Mouse (Mus musculus) stomach, postnatal 0 days (tissue): ENCODE data around the gene Fcmr. TPM values are rescaled to one million over a fixed set of nuclear protein-coding genes. Genes with fewer than 3 reads are reported as not detected.

Experiments
- ATAC-seq: fragments of 200-750 bp; cut with Nextera tagmentation; 2 replicates; pipeline ENCODE4 v1.8.0; 2017; ENCODE audit not compliant: low FRiP score, low TSS enrichment
- DNase-seq: peaks from one replicate; pipeline ENCODE4 v3.0.0-alpha.2; 2016; ENCODE audit warnings: low spot score
- H3K27ac ChIP-seq: fragments of 300-500 bp; sonication (generic); replicated peaks from 2 replicates; pipeline ENCODE4 v1.5.1; 2014; ENCODE audit warnings: mild to moderate bottlenecking, control low read depth
- H3K27me3 ChIP-seq: fragments of 300-500 bp; sonication (generic); 2 replicates; pipeline ENCODE4 v1.6.1; 2014; ENCODE audit warnings: low read length; ENCODE audit not compliant: control insufficient read depth, insufficient read depth
- H3K36me3 ChIP-seq: fragments of 300-500 bp; sonication (generic); 2 replicates; pipeline ENCODE4 v1.6.1; 2014; ENCODE audit warnings: low read length, mixed read lengths; ENCODE audit not compliant: control insufficient read depth, insufficient read depth
- H3K4me1 ChIP-seq: fragments of 300-500 bp; sonication (generic); replicated peaks from 2 replicates; pipeline ENCODE4 v1.6.1; 2014; ENCODE audit warnings: antibody characterized with exemption; ENCODE audit not compliant: control insufficient read depth, insufficient read depth
- H3K4me2 ChIP-seq: fragments of 300-500 bp; sonication (generic); replicated peaks from 2 replicates; pipeline ENCODE4 v1.6.1; 2014; ENCODE audit warnings: low read depth, mild to moderate bottlenecking, control low read depth, moderate library complexity
- H3K4me3 ChIP-seq: fragments of 300-500 bp; sonication (generic); 2 replicates; pipeline ENCODE4 v1.5.1; 2014; ENCODE audit warnings: low read depth, low read length, control low read depth
- H3K9ac ChIP-seq: fragments of 300-500 bp; sonication (generic); 2 replicates; pipeline ENCODE4 v1.6.1; 2014; ENCODE audit warnings: mild to moderate bottlenecking, low read length, control low read depth, mixed read lengths
- H3K9me3 ChIP-seq: fragments of 300-500 bp; sonication (generic); 2 replicates; pipeline ENCODE4 v1.6.1; 2016; ENCODE audit warnings: low read length; ENCODE audit not compliant: control insufficient read depth
- CTCF ChIP-seq: IDR thresholded peaks from 2 replicates; pipeline ENCODE4 v1.5.1; 2016; ENCODE audit warnings: antibody characterized with exemption, low read depth, mild to moderate bottlenecking, moderate library complexity
- EP300 ChIP-seq: optimal IDR thresholded peaks from 2 replicates; pipeline ENCODE3; 2016; ENCODE audit warnings: antibody characterized with exemption
- WGBS: fragments of 180-500 bp; shearing (Covaris S2); extraction: QIAGEN DNeasy Blood & Tissue Kit; methylation state at CpG from one replicate; pipeline ENCODE4 v1.1.7; 2014; 5-methylcytosine and 5-hydroxymethylcytosine counted together
- polyA plus RNA-seq: library from polyadenylated mRNA; unstranded; fragments of >200 nt; fragmentation: Nextera tagmentation; extraction: Ambion mirVana; gene quantifications from 2 replicates; pipeline ENCODE4 v1.2.1, GENCODE M21; 2015

Gene Fcmr
- polyA plus RNA-seq, result 0.08 TPM in 1 of 2 replicates, not detected in the other

GRCm38 (mm10) chr1:130865541-130866221, at the start of gene Fcmr:
Gene Fcmr, plus strand, starts transcription at chr1:130865669.
- no peak for ATAC-seq
- WGBS, result 75% methylated on average over 7 of the region's 7 CpGs
- H3K4me3 ChIP-seq, result no peak within 1 kb of the TSS

DNA sequence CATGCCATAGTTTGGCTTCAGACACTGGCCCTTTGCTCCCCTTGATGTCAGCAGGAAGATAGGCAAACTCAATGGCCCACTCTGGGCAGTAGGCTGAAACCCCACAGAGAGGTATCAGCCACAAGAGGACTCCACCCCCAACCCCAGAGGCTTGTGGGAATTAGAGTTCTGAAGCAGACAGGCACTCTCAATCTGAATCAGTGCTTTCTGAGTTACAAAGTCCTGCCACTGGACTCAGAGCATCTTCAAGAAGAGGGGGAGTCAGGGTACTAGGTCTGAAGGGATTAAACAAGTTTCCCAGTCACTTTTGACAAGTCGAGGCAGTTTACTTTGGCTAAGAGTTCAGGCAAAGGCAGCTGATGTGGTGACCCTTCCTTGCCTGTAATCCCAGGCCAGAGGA, 45.7 kb upstream of the Fcmr start:
- Histone ChIP-seq H3K4me3 (no peak overlapping the region), H3K27ac (peak overlapping the region; percentile 49; the same call in 1 of the 2 replicates), H3K4me1 (no peaks in the 10 kb centered on the region), H3K27me3 (no peaks in the 10 kb centered on the region), H3K9me3 (no peaks in the 10 kb centered on the region), H3K36me3 (no peaks in the 10 kb centered on the region), H3K4me2 (no peak overlapping the region), H3K9ac (no peak overlapping the region)
- ATAC-seq, result no peak
- 69% methylated on average over 1 of the region's 1 CpGs for WGBS
- no peak for TF ChIP-seq EP300
- TF ChIP-seq CTCF, result no peak
- no peak for DNase-seq

More at GRCm38 (mm10) chr1:130865541-130866221, at the start of gene Fcmr:
- no peak for DNase-seq
- no peak for TF ChIP-seq CTCF
- TF ChIP-seq EP300, result no peak
- H3K9ac ChIP-seq, result no peak within 1 kb of the TSS
- H3K4me1 ChIP-seq, result no peaks in the 10 kb centered on the region
- H3K27ac ChIP-seq, result no peak within 1 kb of the TSS
- H3K4me2 ChIP-seq, result no peak within 1 kb of the TSS
- no peaks in the 10 kb centered on the region for H3K9me3 ChIP-seq
- no peaks in the 10 kb centered on the region for H3K27me3 ChIP-seq
- H3K36me3 ChIP-seq, result no peaks in the 10 kb centered on the region

DNA sequence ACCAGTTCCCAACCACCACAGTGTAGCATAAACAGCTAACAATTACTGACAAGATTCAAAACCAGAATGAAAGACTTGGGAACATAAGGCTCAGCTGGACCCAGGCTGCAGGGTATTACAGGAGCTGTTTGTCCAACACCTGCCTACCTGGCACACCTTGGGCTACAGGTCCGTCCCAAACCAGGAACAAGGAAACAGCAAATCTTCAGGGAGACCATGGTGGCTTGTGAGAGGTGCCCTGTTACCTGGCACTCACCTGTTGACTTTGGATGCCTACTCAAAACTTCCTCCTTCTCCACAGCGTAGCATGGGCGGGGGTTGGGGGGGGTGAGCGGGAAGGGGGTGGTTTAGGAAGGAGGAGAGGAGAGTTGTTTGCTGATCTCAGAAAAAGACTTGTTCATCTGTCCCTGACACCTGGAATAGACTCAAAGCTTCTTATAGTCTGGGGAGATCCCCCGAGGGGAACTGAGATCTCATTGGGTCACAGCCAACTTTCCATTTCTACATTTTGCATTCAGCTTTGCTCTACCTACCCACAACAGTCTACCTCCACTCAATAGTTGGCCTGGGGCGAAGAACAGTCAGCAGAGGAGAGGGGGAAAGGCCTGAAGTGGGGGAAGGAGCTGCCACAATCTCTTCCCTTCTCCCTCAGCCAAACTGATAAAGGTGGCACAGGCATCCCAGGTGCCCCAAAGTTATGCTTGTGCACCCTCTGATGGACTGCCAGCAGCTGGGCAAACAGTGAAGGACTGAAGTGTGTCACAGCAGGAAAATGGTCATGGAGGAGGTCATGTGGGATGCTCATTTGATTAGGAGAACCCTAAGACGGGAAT, 44.9 kb upstream of the Fcmr start:
- Histone ChIP-seq H3K9ac (no peak overlapping the region), H3K4me1 (no peaks in the 10 kb centered on the region), H3K4me2 (no peak overlapping the region), H3K9me3 (no peaks in the 10 kb centered on the region), H3K36me3 (no peaks in the 10 kb centered on the region), H3K27ac (peak overlapping the region; percentile 56), H3K4me3 (no peak overlapping the region), H3K27me3 (no peaks in the 10 kb centered on the region)
- 42% methylated on average over 7 of the region's 7 CpGs for WGBS
- DNase-seq (peak; percentile 75), ATAC-seq (peak; percentile 93)
- TF ChIP-seq CTCF (no peak), EP300 (no peak)

DNA sequence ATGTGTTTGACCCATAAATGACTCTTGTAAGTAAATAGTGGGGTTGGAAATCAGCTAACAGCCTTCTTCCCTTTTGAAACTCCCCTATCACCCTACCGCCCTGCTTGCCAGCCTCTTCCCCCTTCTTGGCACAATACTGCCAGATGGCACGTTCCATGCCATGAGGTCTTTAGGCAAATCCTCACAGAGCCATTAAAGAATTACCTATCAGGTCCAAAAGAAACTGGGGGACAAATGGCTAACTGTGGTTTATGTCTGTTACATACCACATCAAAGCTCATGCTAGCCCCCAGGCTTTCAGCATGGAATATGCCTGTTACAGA, 44.4 kb upstream of the Fcmr start:
- DNase-seq (no peak), ATAC-seq (no peak; the same call in 1 of the 2 replicates)
- no peak overlapping the region for H3K4me2 ChIP-seq
- no peaks in the 10 kb centered on the region for H3K4me1 ChIP-seq
- H3K4me3 ChIP-seq, result no peak overlapping the region
- peak overlapping the region; percentile 40; the same call in 1 of the 2 replicates for H3K27ac ChIP-seq
- no peaks in the 10 kb centered on the region for H3K9me3 ChIP-seq
- no peaks in the 10 kb centered on the region for H3K36me3 ChIP-seq
- H3K27me3 ChIP-seq, result no peaks in the 10 kb centered on the region
- no peak overlapping the region for H3K9ac ChIP-seq
- no peak for TF ChIP-seq EP300
- no peak for TF ChIP-seq CTCF
- WGBS, result 53% methylated on average over 2 of the region's 2 CpGs

DNA sequence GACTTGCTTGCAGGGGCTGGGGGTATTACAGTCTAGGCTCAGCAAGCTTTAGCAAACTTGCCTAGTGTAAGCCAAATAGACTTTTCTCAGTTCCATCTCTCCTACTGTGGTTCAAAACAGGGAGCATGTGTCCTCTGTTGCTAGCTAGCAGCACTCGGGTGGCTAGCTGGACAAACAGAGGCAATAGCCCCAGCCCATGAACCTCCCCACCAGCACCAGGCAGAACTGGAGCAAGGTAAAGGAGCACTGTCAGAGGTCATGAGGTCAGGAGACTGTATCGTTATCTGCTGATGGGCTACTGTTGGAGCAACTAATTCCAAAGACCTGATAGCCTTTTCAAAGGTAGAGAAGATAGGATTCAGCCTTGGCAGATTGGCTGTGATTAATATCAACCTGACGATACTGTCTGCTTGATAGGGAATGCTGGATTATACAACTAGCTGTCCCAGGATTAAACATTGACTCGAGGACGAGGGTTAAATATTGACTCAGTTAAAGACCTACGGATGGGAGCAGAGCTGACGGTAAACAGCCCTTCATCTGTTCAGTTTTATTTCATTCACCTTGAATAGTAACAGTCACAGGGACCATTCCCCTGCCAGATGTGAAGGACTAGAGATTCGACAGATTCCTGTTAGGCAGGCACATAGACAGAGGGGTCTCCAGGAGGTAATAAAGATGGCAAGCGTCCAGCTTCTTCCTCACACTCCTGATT, 43.4 kb upstream of the Fcmr start:
- no peaks in the 10 kb centered on the region for H3K9me3 ChIP-seq
- DNase-seq (no peak), ATAC-seq (no peak)
- no peak overlapping the region for H3K4me2 ChIP-seq
- no peak overlapping the region for H3K4me3 ChIP-seq
- H3K4me1 ChIP-seq, result no peaks in the 10 kb centered on the region
- TF ChIP-seq CTCF (no peak), EP300 (no peak)
- no peaks in the 10 kb centered on the region for H3K27me3 ChIP-seq
- 50% methylated on average over 9 of the region's 9 CpGs for WGBS
- H3K27ac ChIP-seq, result peak overlapping the region; percentile 40; the same call in 1 of the 2 replicates
- H3K36me3 ChIP-seq, result no peaks in the 10 kb centered on the region
- no peak overlapping the region for H3K9ac ChIP-seq
